Mouse (Mus musculus) cortical plate, adult 2 months (tissue): ENCODE data around the gene Igf2r.

Experiments used
- CTCF ChIP-seq: fragments of 200-500 bp; IDR thresholded peaks from 2 replicates; pipeline ENCODE4 v1.5.1; 2011; ENCODE audit warnings: mild to moderate bottlenecking, control low read depth, low read length; ENCODE audit not compliant: insufficient read depth; ENCODE audit errors: extremely low read depth
- POLR2A ChIP-seq: fragments of 200-500 bp; IDR thresholded peaks from 2 replicates; pipeline ENCODE4 v1.6.1; 2011; ENCODE audit warnings: mild to moderate bottlenecking, low read length, control low read depth; ENCODE audit not compliant: insufficient read depth; ENCODE audit errors: extremely low read depth

- TF ChIP-seq CTCF (no peak), POLR2A (no peak)
Measured at GRCm38 (mm10) chr17:12645461-12645860, 124.0 kb downstream of the Igf2r start.
